Mouse (Mus musculus): ENCODE results near the gene Btc. TPM values are rescaled to one million over a fixed set of nuclear protein-coding genes. Genes with fewer than 3 reads are reported as not detected.

Gene Btc
- 1.4 and 3.7 TPM in 2 replicates for total RNA-seq (2017)

GRCm38 (mm10) chr5:91402339-91403211 lies at the start of gene Btc:
Btc (minus strand) TSS chr5:91402994.
- peak; percentile 91 to 95 for ATAC-seq (replicated peaks in 1 of 2; ENCODE audit: insufficient read depth in 1 of 2, low FRiP score in 2 of 2, low TSS enrichment in 1 of 2, low read depth in 1 of 2, poor library complexity in 2 of 2, severe bottlenecking in 2 of 2)

- no peak for ATAC-seq (replicated peaks in 1 of 2; ENCODE audit: insufficient read depth in 1 of 2, low FRiP score in 2 of 2, low TSS enrichment in 1 of 2, low read depth in 1 of 2, poor library complexity in 2 of 2, severe bottlenecking in 2 of 2)
Observed at GRCm38 (mm10) chr5:91444981-91445517, 42.3 kb upstream of the Btc start.

GRCm38 (mm10) chr5:91436563-91436962 lies 33.8 kb upstream of the Btc start:
- no peak for ATAC-seq (replicated peaks in 1 of 2; ENCODE audit: insufficient read depth in 1 of 2, low FRiP score in 2 of 2, low TSS enrichment in 1 of 2, low read depth in 1 of 2, poor library complexity in 2 of 2, severe bottlenecking in 2 of 2)

- ATAC-seq (replicated peaks in 1 of 2; ENCODE audit: insufficient read depth in 1 of 2, low FRiP score in 2 of 2, low TSS enrichment in 1 of 2, low read depth in 1 of 2, poor library complexity in 2 of 2, severe bottlenecking in 2 of 2), result no peak
Observed at GRCm38 (mm10) chr5:91434723-91435658, 32.2 kb upstream of the Btc start.

GRCm38 (mm10) chr5:91428547-91428946 lies 25.8 kb upstream of the Btc start:
- ATAC-seq (replicated peaks in 1 of 2; ENCODE audit: insufficient read depth in 1 of 2, low FRiP score in 2 of 2, low TSS enrichment in 1 of 2, low read depth in 1 of 2, poor library complexity in 2 of 2, severe bottlenecking in 2 of 2), result no peak

- no peak for ATAC-seq (replicated peaks in 1 of 2; ENCODE audit: insufficient read depth in 1 of 2, low FRiP score in 2 of 2, low TSS enrichment in 1 of 2, low read depth in 1 of 2, poor library complexity in 2 of 2, severe bottlenecking in 2 of 2)
Observed at GRCm38 (mm10) chr5:91413814-91414213, 11.0 kb upstream of the Btc start.

GRCm38 (mm10) chr5:91404263-91404662 lies 1.5 kb upstream of the Btc start:
- ATAC-seq (replicated peaks in 1 of 2; ENCODE audit: insufficient read depth in 1 of 2, low FRiP score in 2 of 2, low TSS enrichment in 1 of 2, low read depth in 1 of 2, poor library complexity in 2 of 2, severe bottlenecking in 2 of 2), result no peak

GRCm38 (mm10) chr5:91403281-91403680 lies 487 bp upstream of the Btc start:
- no peak for ATAC-seq (replicated peaks in 1 of 2; ENCODE audit: insufficient read depth in 1 of 2, low FRiP score in 2 of 2, low TSS enrichment in 1 of 2, low read depth in 1 of 2, poor library complexity in 2 of 2, severe bottlenecking in 2 of 2)

- no peak for ATAC-seq (replicated peaks in 1 of 2; ENCODE audit: insufficient read depth in 1 of 2, low FRiP score in 2 of 2, low TSS enrichment in 1 of 2, low read depth in 1 of 2, poor library complexity in 2 of 2, severe bottlenecking in 2 of 2)
Observed at GRCm38 (mm10) chr5:91400493-91401096, 2.2 kb downstream of the Btc start.

GRCm38 (mm10) chr5:91375467-91375866 lies 27.3 kb downstream of the Btc start:
- ATAC-seq (replicated peaks in 1 of 2; ENCODE audit: insufficient read depth in 1 of 2, low FRiP score in 2 of 2, low TSS enrichment in 1 of 2, low read depth in 1 of 2, poor library complexity in 2 of 2, severe bottlenecking in 2 of 2), result no peak

- no peak for ATAC-seq (replicated peaks in 1 of 2; ENCODE audit: insufficient read depth in 1 of 2, low FRiP score in 2 of 2, low TSS enrichment in 1 of 2, low read depth in 1 of 2, poor library complexity in 2 of 2, severe bottlenecking in 2 of 2)
Observed at GRCm38 (mm10) chr5:91368061-91368565, 34.7 kb downstream of the Btc start.

- no peak for ATAC-seq (replicated peaks in 1 of 2; ENCODE audit: insufficient read depth in 1 of 2, low FRiP score in 2 of 2, low TSS enrichment in 1 of 2, low read depth in 1 of 2, poor library complexity in 2 of 2, severe bottlenecking in 2 of 2)
Observed at GRCm38 (mm10) chr5:91366925-91367324, 35.9 kb downstream of the Btc start.

- no peak for ATAC-seq (replicated peaks in 1 of 2; ENCODE audit: insufficient read depth in 1 of 2, low FRiP score in 2 of 2, low TSS enrichment in 1 of 2, low read depth in 1 of 2, poor library complexity in 2 of 2, severe bottlenecking in 2 of 2)
Observed at GRCm38 (mm10) chr5:91363274-91363991, 39.4 kb downstream of the Btc start.

GRCm38 (mm10) chr5:91352645-91353044 lies 50.1 kb downstream of the Btc start:
- ATAC-seq (replicated peaks in 1 of 2; ENCODE audit: insufficient read depth in 1 of 2, low FRiP score in 2 of 2, low TSS enrichment in 1 of 2, low read depth in 1 of 2, poor library complexity in 2 of 2, severe bottlenecking in 2 of 2), result no peak

- ATAC-seq (replicated peaks in 1 of 2; ENCODE audit: insufficient read depth in 1 of 2, low FRiP score in 2 of 2, low TSS enrichment in 1 of 2, low read depth in 1 of 2, poor library complexity in 2 of 2, severe bottlenecking in 2 of 2), result no peak
Observed at GRCm38 (mm10) chr5:91345681-91346080, 57.1 kb downstream of the Btc start.

GRCm38 (mm10) chr5:91345064-91345463 lies 57.7 kb downstream of the Btc start:
- no peak for ATAC-seq (replicated peaks in 1 of 2; ENCODE audit: insufficient read depth in 1 of 2, low FRiP score in 2 of 2, low TSS enrichment in 1 of 2, low read depth in 1 of 2, poor library complexity in 2 of 2, severe bottlenecking in 2 of 2)

Data from hematopoietic stem cell, adult 5-6 weeks (primary cell).